Mouse (Mus musculus): ENCODE data around the gene Cop1. TPM values are rescaled to one million over a fixed set of nuclear protein-coding genes. Genes with fewer than 3 reads are reported as not detected.

Gene Cop1
- polyA plus RNA-seq, 1 experiment, result 63.5 TPM

DNA sequence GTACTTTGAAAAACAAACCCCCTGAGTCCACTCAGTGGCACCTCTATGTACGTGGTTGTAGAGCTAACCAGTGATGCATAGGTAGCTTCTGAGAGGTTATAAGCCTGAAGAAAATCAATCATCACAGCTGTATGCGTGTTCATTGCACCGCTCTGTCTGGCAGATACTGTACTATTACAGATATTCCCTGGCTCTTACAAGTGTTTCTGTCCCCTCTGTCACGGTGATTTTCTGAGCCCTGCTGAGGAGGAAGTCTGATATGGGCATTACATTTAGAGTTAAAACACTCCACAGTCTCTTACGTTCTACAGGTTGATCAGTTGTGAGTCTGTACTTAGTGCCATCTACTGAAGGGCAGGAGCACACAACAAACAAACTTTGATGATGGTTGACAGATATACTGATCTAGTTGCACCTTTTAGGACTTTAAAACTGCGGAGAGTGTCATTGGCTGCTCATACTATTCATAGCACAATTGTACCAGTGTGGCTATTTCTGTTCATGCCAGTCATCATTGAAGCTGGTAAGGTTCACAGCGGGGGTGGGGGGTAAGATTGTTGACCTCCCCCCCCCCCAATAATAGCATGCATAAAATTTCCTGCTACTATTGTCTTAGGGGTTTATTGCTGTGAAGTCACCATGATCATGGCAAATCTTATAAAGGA, 69.4 kb downstream of the Cop1 start:
- WGBS, result 94% methylated on average over 7 of the region's 7 CpGs
- H3K4me1 ChIP-seq (ENCODE audit: control insufficient read depth, insufficient read depth, low read length), result no peaks in the 10 kb centered on the region
- H3K27ac ChIP-seq (ENCODE audit: control insufficient read depth, insufficient read depth, low read depth, low read length, poor library complexity), result no peak overlapping the region
- no peak for TF ChIP-seq POLR2A (IDR thresholded peaks at IDR 0.05; ENCODE audit: borderline replicate concordance, control insufficient read depth, low read depth, low read length)
- no peak for TF ChIP-seq CTCF (IDR thresholded peaks at IDR 0.05; ENCODE audit: control insufficient read depth, insufficient read depth, low read length)
- H3K4me3 ChIP-seq (replicated peaks; ENCODE audit: control insufficient read depth, low read depth, low read length), result no peak overlapping the region

DNA sequence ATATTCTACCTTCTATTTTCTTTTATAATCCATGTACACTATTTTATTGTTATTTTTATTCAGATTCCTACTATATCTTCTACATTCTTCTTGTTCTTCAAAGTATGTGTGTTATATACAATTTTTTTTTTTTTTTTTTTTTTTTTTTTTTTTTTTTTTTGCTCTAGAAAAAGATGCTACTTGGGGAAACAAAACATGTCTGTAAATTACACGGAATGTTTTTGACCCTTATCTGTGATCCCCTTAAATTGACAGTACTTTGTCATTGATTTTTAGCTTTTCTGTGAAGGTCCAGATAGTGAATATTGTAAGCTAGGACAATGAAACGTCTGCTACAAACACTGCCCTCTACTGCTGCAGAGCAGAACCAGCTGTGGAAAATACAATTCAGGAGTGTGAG, 81.5 kb downstream of the Cop1 start:
- TF ChIP-seq POLR2A (IDR thresholded peaks at IDR 0.05; ENCODE audit: borderline replicate concordance, control insufficient read depth, low read depth, low read length) (no peak), CTCF (IDR thresholded peaks at IDR 0.05; ENCODE audit: control insufficient read depth, insufficient read depth, low read length) (no peak)
- no peaks in the 10 kb centered on the region for H3K4me1 ChIP-seq (ENCODE audit: control insufficient read depth, insufficient read depth, low read length)
- WGBS, result 76% methylated on average over 2 of the region's 2 CpGs
- H3K4me3 ChIP-seq (replicated peaks; ENCODE audit: control insufficient read depth, low read depth, low read length), result no peak overlapping the region
- H3K27ac ChIP-seq (ENCODE audit: control insufficient read depth, insufficient read depth, low read depth, low read length, poor library complexity), result no peak overlapping the region

DNA sequence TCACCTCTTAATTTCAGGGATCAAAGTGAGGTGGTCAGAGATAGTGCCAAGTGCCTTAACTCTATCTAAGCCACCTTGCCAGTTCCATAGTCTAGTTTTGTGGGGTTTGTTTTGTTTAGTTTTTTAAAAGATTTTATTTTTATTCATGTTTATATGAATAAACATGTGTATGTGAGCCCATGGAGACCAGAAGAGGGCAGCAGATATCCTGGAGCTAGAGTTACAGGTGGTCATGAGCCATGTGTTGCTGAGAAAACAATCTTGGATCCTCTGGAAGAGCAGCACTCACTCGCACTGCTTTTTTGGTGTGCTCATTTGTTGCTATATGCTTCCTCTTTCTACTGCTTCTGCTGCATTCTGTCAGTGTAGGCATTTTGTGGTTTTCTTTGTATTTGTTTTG, 90.5 kb downstream of the Cop1 start:
- Histone ChIP-seq H3K4me3 (replicated peaks; ENCODE audit: control insufficient read depth, low read depth, low read length) (no peak overlapping the region), H3K4me1 (ENCODE audit: control insufficient read depth, insufficient read depth, low read length) (no peaks in the 10 kb centered on the region), H3K27ac (ENCODE audit: control insufficient read depth, insufficient read depth, low read depth, low read length, poor library complexity) (no peak overlapping the region)
- 76% methylated on average over 1 of the region's 1 CpGs for WGBS
- TF ChIP-seq CTCF (IDR thresholded peaks at IDR 0.05; ENCODE audit: control insufficient read depth, insufficient read depth, low read length), result no peak
- TF ChIP-seq POLR2A (IDR thresholded peaks at IDR 0.05; ENCODE audit: borderline replicate concordance, control insufficient read depth, low read depth, low read length), result no peak

DNA sequence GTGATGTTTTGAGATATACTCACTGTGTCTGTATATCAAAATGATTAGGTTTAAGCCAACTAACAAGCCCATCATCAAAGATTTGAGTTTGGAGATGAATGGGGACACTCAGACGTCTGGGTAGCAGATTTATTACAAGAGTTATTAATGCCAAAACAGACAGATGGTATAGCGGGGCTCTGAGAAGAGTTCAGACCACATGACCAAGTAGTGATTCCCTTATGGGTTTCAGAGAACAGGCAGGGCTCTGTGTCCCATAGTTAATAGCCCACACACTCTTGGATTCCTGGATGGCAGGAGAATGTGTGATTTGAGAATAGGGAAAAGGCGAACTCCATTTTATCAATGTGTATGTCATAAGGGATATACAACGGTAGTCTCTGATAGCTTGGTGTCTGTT, 98.9 kb downstream of the Cop1 start:
- no peak overlapping the region for H3K27ac ChIP-seq (ENCODE audit: control insufficient read depth, insufficient read depth, low read depth, low read length, poor library complexity)
- no peaks in the 10 kb centered on the region for H3K4me1 ChIP-seq (ENCODE audit: control insufficient read depth, insufficient read depth, low read length)
- H3K4me3 ChIP-seq (replicated peaks; ENCODE audit: control insufficient read depth, low read depth, low read length), result no peak overlapping the region
- WGBS, result 92% methylated on average over 4 of the region's 4 CpGs
- TF ChIP-seq CTCF (IDR thresholded peaks at IDR 0.05; ENCODE audit: control insufficient read depth, insufficient read depth, low read length) (no peak), POLR2A (IDR thresholded peaks at IDR 0.05; ENCODE audit: borderline replicate concordance, control insufficient read depth, low read depth, low read length) (no peak)

DNA sequence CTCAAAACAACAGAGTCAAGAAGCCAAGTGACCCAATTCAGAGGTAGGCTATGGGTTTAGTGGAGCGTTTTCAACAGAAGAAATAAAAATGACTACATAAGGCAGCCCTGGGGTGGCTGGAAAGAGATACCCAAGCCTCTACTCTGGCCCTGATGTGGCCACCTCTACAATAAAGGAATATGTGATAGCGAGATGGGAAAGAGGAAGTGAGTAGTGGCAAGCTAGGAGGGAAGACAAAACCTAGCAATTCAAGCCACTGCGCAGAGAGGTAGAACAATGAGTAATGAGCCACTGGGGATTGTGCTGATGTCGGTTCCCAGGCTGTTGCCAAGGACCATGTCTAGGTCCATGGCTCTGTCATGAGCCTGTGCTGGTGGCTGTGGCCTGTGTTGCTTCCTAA, 102.0 kb downstream of the Cop1 start:
- no peak overlapping the region for H3K27ac ChIP-seq (ENCODE audit: control insufficient read depth, insufficient read depth, low read depth, low read length, poor library complexity)
- H3K4me1 ChIP-seq (ENCODE audit: control insufficient read depth, insufficient read depth, low read length), result no peaks in the 10 kb centered on the region
- no peak overlapping the region for H3K4me3 ChIP-seq (replicated peaks; ENCODE audit: control insufficient read depth, low read depth, low read length)
- WGBS, result 76% methylated on average over 4 of the region's 4 CpGs
- TF ChIP-seq CTCF (IDR thresholded peaks at IDR 0.05; ENCODE audit: control insufficient read depth, insufficient read depth, low read length), result no peak
- TF ChIP-seq POLR2A (IDR thresholded peaks at IDR 0.05; ENCODE audit: borderline replicate concordance, control insufficient read depth, low read depth, low read length), result no peak

DNA sequence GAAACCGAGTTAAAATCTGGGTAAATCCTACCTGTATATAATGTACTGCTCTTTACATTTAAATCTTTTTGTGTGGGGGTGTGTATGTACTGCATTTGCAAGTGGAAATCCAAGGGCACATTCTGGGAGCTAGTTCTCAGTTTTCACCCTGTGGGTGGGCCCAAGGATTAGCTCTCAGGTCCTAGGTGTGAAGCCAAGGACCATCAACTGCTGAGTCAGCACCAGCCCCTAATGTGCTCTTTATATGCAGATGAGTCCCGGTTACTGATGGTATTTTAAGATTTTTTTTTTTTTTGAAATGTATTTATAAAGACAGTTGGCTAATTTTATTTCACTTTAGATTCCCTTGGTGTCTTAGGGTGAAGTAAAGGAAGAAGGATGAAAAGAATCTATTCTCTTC, 110.2 kb downstream of the Cop1 start:
- H3K27ac ChIP-seq (ENCODE audit: control insufficient read depth, insufficient read depth, low read depth, low read length, poor library complexity), result no peak overlapping the region
- 87% methylated on average over 2 of the region's 2 CpGs for WGBS
- no peak for TF ChIP-seq POLR2A (IDR thresholded peaks at IDR 0.05; ENCODE audit: borderline replicate concordance, control insufficient read depth, low read depth, low read length)
- TF ChIP-seq CTCF (IDR thresholded peaks at IDR 0.05; ENCODE audit: control insufficient read depth, insufficient read depth, low read length), result no peak
- H3K4me1 ChIP-seq (ENCODE audit: control insufficient read depth, insufficient read depth, low read length), result no peaks in the 10 kb centered on the region
- H3K4me3 ChIP-seq (replicated peaks; ENCODE audit: control insufficient read depth, low read depth, low read length), result no peak overlapping the region

DNA sequence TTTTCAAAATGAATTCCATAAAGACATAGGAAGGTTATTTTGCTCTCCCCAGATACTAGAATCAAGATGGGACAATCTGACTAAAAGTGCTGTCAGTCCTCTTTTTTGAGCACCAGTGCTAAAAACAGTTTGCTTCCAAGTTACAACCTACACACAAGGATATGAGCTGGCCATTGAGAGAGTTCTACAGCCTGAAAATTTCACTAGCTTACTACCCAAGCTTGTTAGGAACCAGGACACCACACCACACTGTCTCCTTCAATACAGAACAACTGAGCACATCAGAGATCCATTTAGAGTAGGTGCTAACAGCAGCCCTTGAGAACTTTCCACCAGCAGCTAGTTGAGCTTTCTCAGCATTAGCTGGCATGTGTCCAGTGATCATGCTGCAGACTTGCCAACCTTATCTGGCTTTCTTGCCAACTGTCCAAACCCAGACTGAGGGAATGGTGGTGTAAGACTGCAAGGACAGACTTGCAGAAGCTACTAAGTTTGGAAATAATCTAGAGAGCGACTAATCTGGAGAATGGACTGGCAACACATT, 123.0 kb downstream of the Cop1 start:
- H3K4me1 ChIP-seq (ENCODE audit: control insufficient read depth, insufficient read depth, low read length), result no peaks in the 10 kb centered on the region
- H3K4me3 ChIP-seq (replicated peaks; ENCODE audit: control insufficient read depth, low read depth, low read length), result no peak overlapping the region
- TF ChIP-seq POLR2A (IDR thresholded peaks at IDR 0.05; ENCODE audit: borderline replicate concordance, control insufficient read depth, low read depth, low read length), result no peak
- no peak for TF ChIP-seq CTCF (IDR thresholded peaks at IDR 0.05; ENCODE audit: control insufficient read depth, insufficient read depth, low read length)
- no peak overlapping the region for H3K27ac ChIP-seq (ENCODE audit: control insufficient read depth, insufficient read depth, low read depth, low read length, poor library complexity)
- WGBS, result 76% methylated on average over 1 of the region's 1 CpGs

DNA sequence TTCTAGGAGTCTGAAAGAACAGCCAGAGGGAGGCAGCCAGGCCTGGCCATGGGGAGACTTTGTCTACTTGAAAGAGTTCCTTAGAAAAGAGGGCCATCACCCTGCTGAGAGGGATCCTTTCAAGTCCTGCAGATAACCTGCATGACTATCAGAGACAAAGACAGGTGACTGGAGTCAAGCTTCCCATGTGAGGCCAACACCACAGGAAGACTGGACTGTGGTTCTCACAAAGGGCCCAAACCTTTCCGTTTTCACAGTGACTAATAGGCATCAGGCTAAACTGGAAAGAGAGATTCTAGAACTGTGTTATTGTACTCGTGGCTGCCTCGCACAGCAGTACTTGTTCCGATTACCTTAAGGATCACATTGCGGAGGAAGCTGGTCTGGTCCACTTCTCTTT, 126.6 kb downstream of the Cop1 start:
- Histone ChIP-seq H3K4me3 (replicated peaks; ENCODE audit: control insufficient read depth, low read depth, low read length) (no peak overlapping the region), H3K4me1 (ENCODE audit: control insufficient read depth, insufficient read depth, low read length) (no peaks in the 10 kb centered on the region), H3K27ac (ENCODE audit: control insufficient read depth, insufficient read depth, low read depth, low read length, poor library complexity) (no peak overlapping the region)
- TF ChIP-seq CTCF (IDR thresholded peaks at IDR 0.05; ENCODE audit: control insufficient read depth, insufficient read depth, low read length) (no peak), POLR2A (IDR thresholded peaks at IDR 0.05; ENCODE audit: borderline replicate concordance, control insufficient read depth, low read depth, low read length) (no peak)
- 84% methylated on average over 5 of the region's 5 CpGs for whole genome bisulfite sequencing
